Mouse (Mus musculus) liver, embryonic 14.5 days (tissue): ENCODE measurements around the gene Dand5. TPM values are rescaled to one million over a fixed set of nuclear protein-coding genes. Genes with fewer than 3 reads are reported as not detected.

Source experiments
- ATAC-seq: fragments of 200-750 bp; cut with Nextera tagmentation; 2 replicates; pipeline ENCODE4 v1.8.0; 2017; ENCODE audit warnings: moderate number of reproducible peaks, mild to moderate bottlenecking, moderate library complexity; ENCODE audit not compliant: insufficient read depth
- DNase-seq, 3 experiments: peaks; one replicate each; pipeline ENCODE4 v3.0.0-alpha.2; 2012 to 2013; ENCODE audit warnings: low read depth in 3 of 3, low spot score in 3 of 3
- H3K27ac ChIP-seq: fragments of 300-500 bp; sonication (generic); 2 replicates; pipeline ENCODE4 v1.5.1; 2014; ENCODE audit warnings: moderate library complexity, mild to moderate bottlenecking, control low read depth, inconsistent platforms
- H3K27me3 ChIP-seq: fragments of 300-500 bp; sonication (generic); 2 replicates; pipeline ENCODE4 v1.6.1; 2014; ENCODE audit warnings: mild to moderate bottlenecking, low read length, moderate library complexity; ENCODE audit not compliant: control insufficient read depth, insufficient read depth
- H3K36me3 ChIP-seq: fragments of 300-500 bp; sonication (generic); replicated peaks from 2 replicates; pipeline ENCODE4 v1.6.1; 2014; ENCODE audit warnings: low read depth; ENCODE audit not compliant: control insufficient read depth, insufficient read depth
- H3K4me1 ChIP-seq, 2 experiments: fragments of 200-500 bp in 1 of 2; fragments of 300-500 bp in 1 of 2; sonication (generic) in 1 of 2; replicated peaks; 2 replicates each; pipeline ENCODE4 v1.6.1; 2012 to 2014; ENCODE audit warnings: antibody characterized with exemption in 1 of 2, inconsistent platforms in 1 of 2, low read length in 1 of 2; ENCODE audit not compliant: control insufficient read depth in 2 of 2, insufficient read depth in 2 of 2
- H3K4me2 ChIP-seq: fragments of 300-500 bp; sonication (generic); 2 replicates; pipeline ENCODE4 v1.6.1; 2014; ENCODE audit warnings: low read depth, mild to moderate bottlenecking, control low read depth, moderate library complexity
- H3K4me3 ChIP-seq, 2 experiments: fragments of 200-500 bp in 1 of 2; fragments of 300-500 bp in 1 of 2; sonication (generic) in 1 of 2; 2 replicates each; pipeline ENCODE4 v1.5.1; 2012 to 2014; ENCODE audit warnings: low read depth in 2 of 2, low read length in 2 of 2, mild to moderate bottlenecking in 2 of 2, control low read depth in 1 of 2, inconsistent platforms in 1 of 2, moderate library complexity in 1 of 2; ENCODE audit not compliant: insufficient read depth in 1 of 2
- H3K9ac ChIP-seq: fragments of 300-500 bp; sonication (generic); replicated peaks from 2 replicates; pipeline ENCODE4 v1.6.1; 2014; ENCODE audit warnings: mild to moderate bottlenecking, control low read depth, moderate library complexity
- H3K9me3 ChIP-seq: fragments of 300-500 bp; sonication (generic); 2 replicates; pipeline ENCODE4 v1.6.1; 2016; ENCODE audit warnings: low read length, mixed read lengths; ENCODE audit not compliant: control insufficient read depth
- CTCF ChIP-seq: IDR thresholded peaks from 2 replicates; pipeline ENCODE4 v1.5.1; 2016; ENCODE audit warnings: antibody characterized with exemption, low read depth, control low read depth
- EP300 ChIP-seq: IDR thresholded peaks from 2 replicates; pipeline ENCODE4 v1.6.1; 2016; ENCODE audit warnings: antibody characterized with exemption, low read depth
- WGBS: fragments of 180-500 bp; shearing (Covaris S2); extraction: QIAGEN DNeasy Blood & Tissue Kit; methylation state at CpG from one replicate; pipeline ENCODE4 v1.1.7; 2014; ENCODE audit not compliant: insufficient replicate concordance; 5-methylcytosine and 5-hydroxymethylcytosine counted together
- polyA plus RNA-seq, 2 experiments: library from polyadenylated mRNA; depleted of rRNA in 1 of 2; stranded (reverse) in 1 of 2; unstranded in 1 of 2; fragments of >200 nt; fragmentation: Nextera tagmentation in 1 of 2; extraction: Ambion mirVana in 1 of 2; gene quantifications; 2 replicates each; pipeline versions ENCODE4 v1.2.1 to v1.2.3; 2012 to 2014

Dand5 gene
- polyA plus RNA-seq, 2 experiments = 1.9 to 2.7 TPM

- WGBS = 13% methylated on average over 34 of the region's 34 CpGs
- Histone ChIP-seq H3K4me2 (no peak overlapping the region), H3K4me3 (no peak overlapping the region)
Measured at GRCm38 (mm10) chr8:84771941-84772378, 50.7 kb downstream of the Dand5 start.

GRCm38 (mm10) chr8:84771000-84771687 is 51.5 kb downstream of the Dand5 start:
- Histone ChIP-seq H3K9me3 (no peaks in the 10 kb centered on the region), H3K9ac (no peak overlapping the region), H3K4me3 (no peak overlapping the region), H3K4me1 (0 out of 4 replicates have a peak, but pooled peaks cover 0 to 1% of the 10 kb centered on the region in 2 experiments), H3K27ac (no peak overlapping the region), H3K27me3 (peaks cover 46% of the 10 kb centered on the region), H3K36me3 (no peaks in the 10 kb centered on the region), H3K4me2 (no peak overlapping the region)
- DNase-seq = no peak
- 42% methylated on average over 5 of the region's 5 CpGs for WGBS
- no peak for ATAC-seq
- TF ChIP-seq EP300 (no peak), CTCF (no peak)

More at GRCm38 (mm10) chr8:84771941-84772378, 50.7 kb downstream of the Dand5 start:
- H3K36me3 ChIP-seq = no peaks in the 10 kb centered on the region
- peaks cover 54% of the 10 kb centered on the region for H3K27me3 ChIP-seq
- no peak overlapping the region for H3K27ac ChIP-seq
- TF ChIP-seq EP300 (no peak), CTCF (no peak)
- ATAC-seq = no peak
- H3K4me1 ChIP-seq = 0 out of 4 replicates have a peak, but pooled peaks cover 0 to 1% of the 10 kb centered on the region in 2 experiments
- no peaks in the 10 kb centered on the region for H3K9me3 ChIP-seq
- H3K9ac ChIP-seq = no peak overlapping the region
- DNase-seq = no peak

DNA sequence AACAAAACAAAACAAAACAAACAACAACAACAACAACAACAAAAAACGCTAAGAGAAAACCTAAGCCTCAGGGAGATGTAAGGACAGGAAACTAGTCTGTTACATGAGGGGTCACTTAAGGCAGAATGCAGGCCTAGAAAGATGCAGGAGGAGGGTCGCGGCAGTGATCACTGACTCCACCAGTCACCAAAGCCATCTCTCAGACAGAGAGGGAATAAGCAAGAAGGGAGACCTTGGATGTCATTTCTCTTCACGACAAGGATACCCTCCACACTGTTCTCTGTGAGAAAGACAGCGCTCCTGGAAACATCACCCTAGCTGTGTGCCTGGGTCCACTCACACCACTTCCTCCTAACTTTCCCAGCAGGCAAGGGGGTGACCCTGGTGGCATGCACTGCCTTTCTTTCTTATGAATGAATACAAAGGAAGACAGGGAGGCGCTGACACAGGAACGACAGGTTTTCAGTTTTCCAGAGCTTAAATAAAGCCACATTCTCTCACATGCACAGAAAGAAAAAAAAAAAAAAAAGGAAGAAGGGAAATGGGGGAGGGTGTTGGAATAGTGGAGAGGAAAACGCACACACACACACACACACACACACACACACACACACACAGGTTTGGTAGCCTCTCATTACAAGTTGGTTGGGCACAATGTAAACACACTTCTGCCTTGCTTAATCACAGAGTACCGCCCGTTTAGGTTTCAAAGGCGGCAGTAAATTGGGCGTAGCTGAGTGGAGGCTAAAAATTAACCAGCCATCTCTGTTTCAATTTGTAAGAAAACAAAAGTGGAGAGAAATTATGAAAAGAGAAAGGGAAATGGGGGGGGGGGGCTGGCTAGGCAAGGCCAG is 52.3 kb downstream of the Dand5 start:
- peaks cover 38% of the 10 kb centered on the region for H3K27me3 ChIP-seq
- no peak overlapping the region for H3K9ac ChIP-seq

DNA sequence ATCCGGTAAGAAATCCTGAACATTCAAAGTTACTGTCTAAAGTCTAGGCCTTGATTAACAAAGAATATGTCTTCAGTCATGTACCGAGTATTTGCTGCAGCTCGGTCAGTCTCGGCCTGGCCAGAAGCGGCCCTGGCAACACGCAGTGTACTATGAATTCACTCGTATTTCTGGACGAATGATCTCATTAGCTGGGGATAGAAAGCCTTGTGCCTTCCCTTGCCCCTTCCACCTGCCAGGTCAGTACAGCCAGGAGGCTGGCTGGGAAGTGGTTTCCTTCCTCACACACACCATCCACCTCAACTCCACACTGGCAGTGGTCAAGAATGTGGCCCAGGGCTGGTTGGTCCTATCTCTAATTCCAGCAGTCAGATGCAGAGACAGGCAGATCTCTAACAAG is 53.3 kb downstream of the Dand5 start:
- Histone ChIP-seq H3K4me2 (no peak overlapping the region), H3K27ac (no peak overlapping the region), H3K4me1 (0 out of 4 replicates have a peak, but pooled peaks cover 0 to 1% of the 10 kb centered on the region in 2 experiments), H3K9ac (no peak overlapping the region), H3K4me3 (no peak overlapping the region), H3K9me3 (no peaks in the 10 kb centered on the region), H3K36me3 (no peaks in the 10 kb centered on the region), H3K27me3 (peaks cover 29% of the 10 kb centered on the region)
- no peak for ATAC-seq
- 82% methylated on average over 8 of the region's 8 CpGs for WGBS
- DNase-seq = no peak
- no peak for TF ChIP-seq CTCF
- TF ChIP-seq EP300 = no peak

More for the DNA sequence above, 52.3 kb downstream of the Dand5 start:
- TF ChIP-seq CTCF = no peak
- TF ChIP-seq EP300 = no peak
- Histone ChIP-seq H3K4me2 (no peak overlapping the region), H3K27ac (no peak overlapping the region), H3K9me3 (no peaks in the 10 kb centered on the region), H3K4me3 (no peak overlapping the region), H3K4me1 (0 out of 4 replicates have a peak, but pooled peaks cover 0 to 1% of the 10 kb centered on the region in 2 experiments), H3K36me3 (no peaks in the 10 kb centered on the region)
- DNase-seq (no peak), ATAC-seq (no peak)
- WGBS = 51% methylated on average over 12 of the region's 12 CpGs
